Mouse (Mus musculus): ENCODE data around the gene Tmem229a. TPM values are rescaled to one million over a fixed set of nuclear protein-coding genes. Genes with fewer than 3 reads are reported as not detected.

The Tmem229a gene
- polyA plus RNA-seq, 1 experiment: not detected

GRCm38 (mm10) chr6:24966010-24966682 is 10.0 kb upstream of the Tmem229a start:
- no peak for TF ChIP-seq USF1 (IDR thresholded peaks at IDR 0.05; ENCODE audit: low read depth)
- TF ChIP-seq MYOD1 (IDR thresholded peaks at IDR 0.05; ENCODE audit: control insufficient read depth, insufficient read length, low read depth): no peak
- TF ChIP-seq FOSL1 (IDR thresholded peaks at IDR 0.05; ENCODE audit: insufficient read depth, low read length, poor library complexity, severe bottlenecking): no peak
- no peak for TF ChIP-seq CEBPB (IDR thresholded peaks at IDR 0.05; ENCODE audit: low read depth)
- TF ChIP-seq MAX (IDR thresholded peaks at IDR 0.05): no peak
- TF ChIP-seq CTCF (IDR thresholded peaks at IDR 0.05; ENCODE audit: control insufficient read depth, insufficient read depth, insufficient read length): no peak
- Histone ChIP-seq H3K79me3 (ENCODE audit: low read depth) (no peaks in the 10 kb centered on the region), H3K36me3 (ENCODE audit: control insufficient read depth, insufficient read depth) (no peaks in the 10 kb centered on the region), H3ac (ENCODE audit: control insufficient read depth, insufficient read length, low read depth) (no peak overlapping the region), H3K27me3 (ENCODE audit: control insufficient read depth, insufficient read depth, insufficient read length) (no peaks in the 10 kb centered on the region), H3K4me3 (ENCODE audit: insufficient read depth, poor library complexity, severe bottlenecking) (no peak overlapping the region), H3K79me2 (ENCODE audit: control insufficient read depth, insufficient read depth) (no peaks in the 10 kb centered on the region)

GRCm38 (mm10) chr6:24963754-24964153 is 7.7 kb upstream of the Tmem229a start:
- Histone ChIP-seq H3K79me2 (ENCODE audit: control insufficient read depth, insufficient read depth) (no peaks in the 10 kb centered on the region), H3K27me3 (ENCODE audit: control insufficient read depth, insufficient read depth, insufficient read length) (no peaks in the 10 kb centered on the region), H3K79me3 (ENCODE audit: low read depth) (no peaks in the 10 kb centered on the region), H3K36me3 (ENCODE audit: control insufficient read depth, insufficient read depth) (no peaks in the 10 kb centered on the region), H3ac (ENCODE audit: control insufficient read depth, insufficient read length, low read depth) (no peak overlapping the region), H3K4me3 (ENCODE audit: insufficient read depth, poor library complexity, severe bottlenecking) (no peak overlapping the region)
- TF ChIP-seq MYOG (IDR thresholded peaks at IDR 0.05; ENCODE audit: control insufficient read depth, extremely low read depth, insufficient read length): no peak
- no peak for TF ChIP-seq MAX (IDR thresholded peaks at IDR 0.05)
- no peak for TF ChIP-seq CEBPB (IDR thresholded peaks at IDR 0.05; ENCODE audit: low read depth)
- TF ChIP-seq MYOD1 (IDR thresholded peaks at IDR 0.05; ENCODE audit: control insufficient read depth, insufficient read length, low read depth): no peak
- TF ChIP-seq USF1 (IDR thresholded peaks at IDR 0.05; ENCODE audit: low read depth): no peak
- TF ChIP-seq FOSL1 (IDR thresholded peaks at IDR 0.05; ENCODE audit: insufficient read depth, low read length, poor library complexity, severe bottlenecking): no peak
- no peak for TF ChIP-seq CTCF (IDR thresholded peaks at IDR 0.05; ENCODE audit: control insufficient read depth, insufficient read depth, insufficient read length)

DNA sequence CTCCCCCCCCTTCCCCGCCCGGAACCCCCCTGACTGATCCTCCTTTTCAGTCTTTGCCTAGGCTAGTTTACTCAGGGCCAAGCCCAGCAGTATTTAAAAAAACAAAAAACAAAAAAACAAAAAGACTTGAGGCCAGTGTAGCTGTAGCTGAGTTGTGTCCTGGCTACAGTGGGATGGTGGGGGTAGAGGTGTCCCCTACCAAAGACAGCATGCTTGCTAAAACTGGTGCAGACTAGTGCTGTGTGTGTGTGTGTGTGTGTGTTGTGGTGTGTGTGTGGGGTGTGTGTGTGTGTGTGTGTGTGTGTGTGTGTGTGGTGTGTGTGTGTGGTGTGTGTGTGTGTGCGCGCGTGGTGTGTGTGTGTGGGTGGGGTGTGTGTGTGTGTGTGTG is 483 bp upstream of the Tmem229a start:
- no peaks in the 10 kb centered on the region for H3K79me2 ChIP-seq (ENCODE audit: control insufficient read depth, insufficient read depth)
- no peaks in the 10 kb centered on the region for H3K27me3 ChIP-seq (ENCODE audit: control insufficient read depth, insufficient read depth, insufficient read length)
- H3ac ChIP-seq (ENCODE audit: control insufficient read depth, insufficient read length, low read depth): no peak overlapping the region
- TF ChIP-seq USF1 (IDR thresholded peaks at IDR 0.05; ENCODE audit: low read depth) (no peak), CEBPB (IDR thresholded peaks at IDR 0.05; ENCODE audit: low read depth) (no peak), FOSL1 (IDR thresholded peaks at IDR 0.05; ENCODE audit: insufficient read depth, low read length, poor library complexity, severe bottlenecking) (no peak), CTCF (IDR thresholded peaks at IDR 0.05; ENCODE audit: control insufficient read depth, insufficient read depth, insufficient read length) (no peak), MYOG (IDR thresholded peaks at IDR 0.05; ENCODE audit: control insufficient read depth, extremely low read depth, insufficient read length) (no peak), MYOD1 (IDR thresholded peaks at IDR 0.05; ENCODE audit: control insufficient read depth, insufficient read length, low read depth) (no peak), MAX (IDR thresholded peaks at IDR 0.05) (no peak)
- H3K36me3 ChIP-seq (ENCODE audit: control insufficient read depth, insufficient read depth): no peaks in the 10 kb centered on the region
- H3K79me3 ChIP-seq (ENCODE audit: low read depth): no peaks in the 10 kb centered on the region
- H3K4me3 ChIP-seq (ENCODE audit: insufficient read depth, poor library complexity, severe bottlenecking): no peak overlapping the region

- TF ChIP-seq USF1 (IDR thresholded peaks at IDR 0.05; ENCODE audit: low read depth) (no peak), CTCF (IDR thresholded peaks at IDR 0.05; ENCODE audit: control insufficient read depth, insufficient read depth, insufficient read length) (no peak), CEBPB (IDR thresholded peaks at IDR 0.05; ENCODE audit: low read depth) (no peak), MAX (IDR thresholded peaks at IDR 0.05) (no peak), MYOD1 (IDR thresholded peaks at IDR 0.05; ENCODE audit: control insufficient read depth, insufficient read length, low read depth) (no peak), MYOG (IDR thresholded peaks at IDR 0.05; ENCODE audit: control insufficient read depth, extremely low read depth, insufficient read length) (no peak), FOSL1 (IDR thresholded peaks at IDR 0.05; ENCODE audit: insufficient read depth, low read length, poor library complexity, severe bottlenecking) (no peak)
- Histone ChIP-seq H3K36me3 (ENCODE audit: control insufficient read depth, insufficient read depth) (no peaks in the 10 kb centered on the region), H3K79me3 (ENCODE audit: low read depth) (no peaks in the 10 kb centered on the region), H3K27me3 (ENCODE audit: control insufficient read depth, insufficient read depth, insufficient read length) (no peaks in the 10 kb centered on the region), H3K4me3 (ENCODE audit: insufficient read depth, poor library complexity, severe bottlenecking) (no peak overlapping the region), H3ac (ENCODE audit: control insufficient read depth, insufficient read length, low read depth) (no peak overlapping the region), H3K79me2 (ENCODE audit: control insufficient read depth, insufficient read depth) (no peaks in the 10 kb centered on the region)
Observed at GRCm38 (mm10) chr6:24955131-24955945, 759 bp downstream of the Tmem229a start.

DNA sequence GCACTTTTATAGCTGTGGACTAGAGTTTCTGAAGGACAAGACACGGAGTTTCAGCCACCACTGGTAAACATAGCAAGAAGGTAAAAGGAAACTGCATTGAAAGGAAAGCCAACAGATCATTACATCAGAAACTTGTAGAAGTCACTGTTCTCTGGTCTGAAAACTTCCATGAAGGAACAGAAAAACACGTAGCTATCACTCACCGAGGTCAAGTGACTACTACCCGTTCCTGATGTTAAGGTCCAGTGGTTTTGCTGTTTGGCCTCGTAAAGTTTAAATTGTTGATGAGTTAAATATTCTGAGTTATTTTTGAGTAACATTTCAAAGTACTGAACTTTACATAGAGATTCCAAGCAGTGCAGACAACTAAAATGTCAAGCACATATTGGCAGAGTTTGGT is 2.0 kb downstream of the Tmem229a start:
- H3K36me3 ChIP-seq (ENCODE audit: control insufficient read depth, insufficient read depth): no peaks in the 10 kb centered on the region
- no peak overlapping the region for H3ac ChIP-seq (ENCODE audit: control insufficient read depth, insufficient read length, low read depth)
- no peaks in the 10 kb centered on the region for H3K79me3 ChIP-seq (ENCODE audit: low read depth)
- H3K79me2 ChIP-seq (ENCODE audit: control insufficient read depth, insufficient read depth): no peaks in the 10 kb centered on the region
- no peak overlapping the region for H3K4me3 ChIP-seq (ENCODE audit: insufficient read depth, poor library complexity, severe bottlenecking)
- TF ChIP-seq CEBPB (IDR thresholded peaks at IDR 0.05; ENCODE audit: low read depth) (no peak), MAX (IDR thresholded peaks at IDR 0.05) (no peak), FOSL1 (IDR thresholded peaks at IDR 0.05; ENCODE audit: insufficient read depth, low read length, poor library complexity, severe bottlenecking) (no peak), CTCF (IDR thresholded peaks at IDR 0.05; ENCODE audit: control insufficient read depth, insufficient read depth, insufficient read length) (no peak), MYOG (IDR thresholded peaks at IDR 0.05; ENCODE audit: control insufficient read depth, extremely low read depth, insufficient read length) (no peak), MYOD1 (IDR thresholded peaks at IDR 0.05; ENCODE audit: control insufficient read depth, insufficient read length, low read depth) (no peak), USF1 (IDR thresholded peaks at IDR 0.05; ENCODE audit: low read depth) (no peak)
- no peaks in the 10 kb centered on the region for H3K27me3 ChIP-seq (ENCODE audit: control insufficient read depth, insufficient read depth, insufficient read length)

Data from C2C12 (cell line).